Mouse (Mus musculus) kidney, embryonic 14.5 days (tissue): ENCODE measurements at regions not wholly inside any gene's neighbourhood (a gene's known extent, or its start where the extent isn't known, plus 50 kb on each side); places are given as distances from the start of the nearest gene placed in this dataset.

Experiments
- ATAC-seq: fragments of 200-750 bp; cut with Nextera tagmentation; 2 replicates; pipeline ENCODE4 v1.8.0; 2017; ENCODE audit warnings: moderate number of reproducible peaks, mild to moderate bottlenecking, moderate TSS enrichment, moderate library complexity; ENCODE audit not compliant: low FRiP score, low TSS enrichment
- H3K27ac ChIP-seq: fragments of 300-500 bp; sonication (generic); 2 replicates; pipeline ENCODE4 v1.5.1; 2014; ENCODE audit warnings: low read depth, mild to moderate bottlenecking, low read length, moderate library complexity, mixed read lengths
- H3K27me3 ChIP-seq: fragments of 300-500 bp; sonication (generic); 2 replicates; pipeline ENCODE4 v1.6.1; 2014; ENCODE audit warnings: mild to moderate bottlenecking, low read length; ENCODE audit not compliant: control insufficient read depth, insufficient read depth
- H3K36me3 ChIP-seq: fragments of 300-500 bp; sonication (generic); 2 replicates; pipeline ENCODE4 v1.6.1; 2014; ENCODE audit warnings: low read length, mixed read lengths; ENCODE audit not compliant: control insufficient read depth, insufficient read depth
- H3K4me1 ChIP-seq: fragments of 300-500 bp; sonication (generic); 2 replicates; pipeline ENCODE4 v1.6.1; 2014; ENCODE audit warnings: low read length, mixed read lengths; ENCODE audit not compliant: control insufficient read depth, insufficient read depth
- H3K4me2 ChIP-seq: fragments of 300-500 bp; sonication (generic); replicated peaks from 2 replicates; pipeline ENCODE4 v1.6.1; 2014; ENCODE audit warnings: low read depth, mild to moderate bottlenecking, low read length
- H3K4me3 ChIP-seq: fragments of 300-500 bp; sonication (generic); 2 replicates; pipeline ENCODE4 v1.5.1; 2014; ENCODE audit warnings: mild to moderate bottlenecking, low read length
- H3K9ac ChIP-seq: fragments of 300-500 bp; sonication (generic); 2 replicates; pipeline ENCODE4 v1.6.1; 2014; ENCODE audit warnings: low read depth, mild to moderate bottlenecking, low read length, moderate library complexity
- H3K9me3 ChIP-seq: fragments of 300-500 bp; sonication (generic); 2 replicates; pipeline ENCODE4 v1.6.1; 2016; ENCODE audit warnings: low read length; ENCODE audit not compliant: control insufficient read depth
- WGBS: fragments of 180-500 bp; shearing (Covaris S2); extraction: QIAGEN DNeasy Blood & Tissue Kit; methylation state at CpG from one replicate; pipeline ENCODE4 v1.1.7; 2014; 5-methylcytosine and 5-hydroxymethylcytosine counted together

- Histone ChIP-seq H3K9ac (no peak overlapping the region), H3K4me1 (no peaks in the 10 kb centered on the region), H3K36me3 (no peaks in the 10 kb centered on the region), H3K4me2 (no peak overlapping the region), H3K4me3 (no peak overlapping the region), H3K9me3 (no peaks in the 10 kb centered on the region), H3K27me3 (no peaks in the 10 kb centered on the region), H3K27ac (no peak overlapping the region)
- 20% methylated on average over 7 of the region's 7 CpGs for WGBS
- peak; percentile 79; the same call in 1 of the 2 replicates for ATAC-seq
Observed at GRCm38 (mm10) chr3:157717313-157717921, 150.7 kb downstream of the Ptger3 start.

DNA sequence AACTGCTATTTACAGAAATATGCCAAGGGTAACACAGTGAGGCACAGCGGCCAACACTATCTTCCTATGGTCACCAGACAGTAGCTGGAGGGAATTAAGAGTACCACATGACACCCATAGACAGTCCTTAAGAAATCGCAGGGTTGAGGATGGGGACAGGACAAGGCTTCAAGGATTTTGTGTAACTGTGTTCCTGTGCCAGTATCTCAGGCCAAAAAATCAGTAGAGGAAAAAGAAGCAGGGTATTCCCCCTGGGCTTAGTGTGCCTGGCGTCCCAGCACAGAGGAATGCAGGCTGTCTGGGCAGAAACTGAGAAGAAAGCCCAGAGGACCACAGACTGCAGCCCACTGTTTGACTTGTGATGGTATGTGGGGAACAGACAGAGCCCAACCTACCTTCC lies 147.3 kb downstream of the Ptger3 start:
- no peaks in the 10 kb centered on the region for H3K27me3 ChIP-seq
- H3K27ac ChIP-seq, result no peak overlapping the region
- H3K36me3 ChIP-seq, result no peaks in the 10 kb centered on the region
- WGBS, result 78% methylated on average over 3 of the region's 3 CpGs
- no peak overlapping the region for H3K4me3 ChIP-seq
- no peaks in the 10 kb centered on the region for H3K4me1 ChIP-seq
- no peak overlapping the region for H3K9ac ChIP-seq
- no peak for ATAC-seq
- H3K4me2 ChIP-seq, result no peak overlapping the region
- H3K9me3 ChIP-seq, result no peaks in the 10 kb centered on the region

DNA sequence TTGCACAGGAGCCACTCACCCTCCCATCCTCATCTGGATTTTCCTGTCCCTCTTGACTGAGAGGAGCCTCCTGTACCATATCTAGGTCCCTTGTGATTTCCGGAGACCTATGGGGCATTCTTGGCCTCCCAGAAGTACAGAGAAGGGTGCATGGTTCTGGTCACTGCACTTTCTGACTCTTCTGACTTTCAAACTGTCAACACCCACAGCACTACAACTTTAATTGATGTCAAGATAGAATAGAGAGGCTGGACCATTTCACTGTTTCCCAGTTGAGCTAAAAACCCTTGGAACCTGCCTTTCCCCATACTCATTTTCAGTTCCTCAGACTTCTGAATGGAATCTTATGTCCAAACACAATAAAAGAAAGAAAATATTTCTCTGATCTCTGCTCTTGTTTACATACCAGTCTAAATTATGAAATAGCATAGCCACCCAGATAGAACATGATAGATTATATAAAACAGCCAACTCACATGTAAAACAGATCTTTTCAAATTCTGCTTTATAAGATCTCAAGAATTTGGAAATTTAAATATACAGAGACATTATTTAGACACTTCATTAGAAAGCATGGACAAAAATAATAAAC lies 144.2 kb downstream of the Ptger3 start:
- ATAC-seq, result no peak
- Histone ChIP-seq H3K36me3 (no peaks in the 10 kb centered on the region), H3K9ac (no peak overlapping the region), H3K4me1 (no peaks in the 10 kb centered on the region), H3K9me3 (no peaks in the 10 kb centered on the region), H3K4me2 (no peak overlapping the region), H3K27ac (no peak overlapping the region), H3K4me3 (no peak overlapping the region), H3K27me3 (no peaks in the 10 kb centered on the region)
- 92% methylated on average over 1 of the region's 1 CpGs for WGBS

GRCm38 (mm10) chr3:157699961-157700360 lies 133.3 kb downstream of the Ptger3 start:
- Histone ChIP-seq H3K4me2 (no peak overlapping the region), H3K4me3 (no peak overlapping the region), H3K4me1 (no peaks in the 10 kb centered on the region), H3K36me3 (no peaks in the 10 kb centered on the region), H3K27ac (no peak overlapping the region), H3K9me3 (no peaks in the 10 kb centered on the region), H3K9ac (no peak overlapping the region), H3K27me3 (no peaks in the 10 kb centered on the region)
- ATAC-seq, result no peak

DNA sequence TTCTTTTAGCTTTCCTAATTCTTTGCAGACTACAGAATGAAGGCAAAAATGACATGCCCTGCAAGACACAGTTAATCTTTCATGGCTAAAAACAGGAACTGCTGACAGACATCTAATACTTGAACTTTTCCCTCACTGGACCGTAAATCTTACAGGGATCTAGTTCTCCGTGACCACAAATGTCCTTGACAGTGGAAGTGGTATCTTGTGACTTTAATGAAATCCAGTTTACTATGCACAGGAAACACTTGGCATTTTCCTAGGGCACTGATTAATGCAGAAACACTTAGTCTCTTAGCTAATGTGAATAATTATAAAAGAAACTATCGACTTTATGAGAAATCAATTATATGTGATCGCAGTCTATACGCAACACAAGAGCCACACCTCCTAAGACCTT lies 131.8 kb downstream of the Ptger3 start:
- 71% methylated on average over 5 of the region's 5 CpGs for WGBS
- H3K4me1 ChIP-seq, result no peaks in the 10 kb centered on the region
- no peak overlapping the region for H3K4me3 ChIP-seq
- no peaks in the 10 kb centered on the region for H3K9me3 ChIP-seq
- no peaks in the 10 kb centered on the region for H3K27me3 ChIP-seq
- no peak for ATAC-seq
- no peak overlapping the region for H3K27ac ChIP-seq
- no peaks in the 10 kb centered on the region for H3K36me3 ChIP-seq
- no peak overlapping the region for H3K9ac ChIP-seq
- no peak overlapping the region for H3K4me2 ChIP-seq

GRCm38 (mm10) chr3:157695128-157696075 lies 128.7 kb downstream of the Ptger3 start:
- Histone ChIP-seq H3K4me2 (no peak overlapping the region), H3K4me3 (no peak overlapping the region), H3K9ac (no peak overlapping the region), H3K4me1 (no peaks in the 10 kb centered on the region), H3K9me3 (no peaks in the 10 kb centered on the region), H3K36me3 (no peaks in the 10 kb centered on the region), H3K27ac (no peak overlapping the region), H3K27me3 (no peaks in the 10 kb centered on the region)
- peak; percentile 62; the same call in 1 of the 2 replicates for ATAC-seq
- 64% methylated on average over 19 of the region's 19 CpGs for WGBS
